Mouse (Mus musculus): ENCODE measurements around the gene Polr2f.

DNA sequence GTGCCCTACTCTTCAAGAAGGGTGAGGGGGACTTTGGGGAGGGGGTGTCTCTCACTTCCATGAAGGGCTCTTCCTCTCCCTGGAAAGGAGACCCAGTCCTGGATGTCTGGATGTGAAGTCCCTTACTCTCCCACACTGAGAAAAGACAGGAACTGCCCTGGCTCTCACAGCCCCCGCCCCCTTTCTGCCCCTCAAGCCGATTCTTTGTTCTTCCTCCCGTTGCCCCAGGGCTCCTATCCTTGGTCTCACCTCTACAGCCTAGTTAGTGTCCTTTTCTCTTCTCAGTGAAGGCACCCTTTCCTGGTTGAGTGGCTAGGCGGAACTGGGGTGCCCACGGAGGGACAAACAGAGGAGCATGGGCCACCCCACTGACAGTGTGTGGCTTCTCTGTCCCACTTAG is 24.3 kb downstream of the Polr2f start, which contains the start of gene Sox10:
- no peak for TF ChIP-seq EP300 (IDR thresholded peaks at IDR 0.05; ENCODE audit: low read depth)
- TF ChIP-seq CTCF (IDR thresholded peaks at IDR 0.05; ENCODE audit: low read depth), result no peak
